Mouse (Mus musculus): ENCODE results near the gene Dync2li1. TPM values are rescaled to one million over a fixed set of nuclear protein-coding genes. Genes with fewer than 3 reads are reported as not detected.

Gene Dync2li1
- polyA plus RNA-seq, 1 experiment from 2014 or later, result 33.4 TPM

GRCm38 (mm10) chr17:84658951-84659350 lies 32.7 kb downstream of the Dync2li1 start:
- H3K27me3 ChIP-seq (ENCODE audit: control insufficient read depth, insufficient read depth, low read length), result no peaks in the 10 kb centered on the region
- WGBS, result 75% methylated on average over 8 of the region's 8 CpGs
- DNase-seq (ENCODE audit: low spot score), result no peak
- no peaks in the 10 kb centered on the region for H3K9me3 ChIP-seq (ENCODE audit: control insufficient read depth, low read length)
- H3K4me3 ChIP-seq (replicated peaks; ENCODE audit: low read length), result no peak overlapping the region
- H3K4me1 ChIP-seq (replicated peaks; ENCODE audit: control insufficient read depth, insufficient read depth, low read length), result peaks cover 9% of the 10 kb centered on the region
- H3K36me3 ChIP-seq (replicated peaks; ENCODE audit: control insufficient read depth, insufficient read depth), result no peaks in the 10 kb centered on the region
- H3K4me2 ChIP-seq (replicated peaks), result no peak overlapping the region
- no peak overlapping the region for H3K27ac ChIP-seq
- H3K9ac ChIP-seq, result no peak overlapping the region
- ATAC-seq (ENCODE audit: low FRiP score), result no peak

DNA sequence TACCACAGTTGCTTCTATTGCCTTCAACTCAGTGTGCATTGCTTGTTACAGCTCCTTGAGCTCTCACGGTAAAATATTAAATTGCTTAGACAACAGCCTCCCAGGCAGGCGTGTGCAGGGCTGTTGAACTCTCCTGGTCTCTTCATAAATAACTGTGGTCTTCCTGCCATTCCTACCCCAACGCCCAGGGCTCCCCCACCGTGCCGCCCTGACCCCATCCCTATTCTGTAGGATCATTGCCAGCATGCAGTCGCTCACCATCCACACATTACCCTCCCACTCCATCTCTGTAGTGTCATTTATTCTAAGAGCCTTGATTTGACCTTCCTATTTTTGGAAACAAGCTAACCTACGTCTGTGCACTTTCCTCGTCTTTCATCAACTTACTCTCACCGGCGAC lies 38.8 kb downstream of the Dync2li1 start:
- Histone ChIP-seq H3K27ac (no peak overlapping the region), H3K4me1 (replicated peaks; ENCODE audit: control insufficient read depth, insufficient read depth, low read length) (no peaks in the 10 kb centered on the region; the same call in 1 of the 2 replicates), H3K4me3 (replicated peaks; ENCODE audit: low read length) (no peak overlapping the region), H3K36me3 (replicated peaks; ENCODE audit: control insufficient read depth, insufficient read depth) (no peaks in the 10 kb centered on the region), H3K27me3 (ENCODE audit: control insufficient read depth, insufficient read depth, low read length) (no peaks in the 10 kb centered on the region), H3K4me2 (replicated peaks) (no peak overlapping the region), H3K9ac (no peak overlapping the region), H3K9me3 (ENCODE audit: control insufficient read depth, low read length) (no peaks in the 10 kb centered on the region)
- no peak for DNase-seq (ENCODE audit: low spot score)
- ATAC-seq (ENCODE audit: low FRiP score), result no peak
- 38% methylated on average over 10 of the region's 10 CpGs for WGBS

DNA sequence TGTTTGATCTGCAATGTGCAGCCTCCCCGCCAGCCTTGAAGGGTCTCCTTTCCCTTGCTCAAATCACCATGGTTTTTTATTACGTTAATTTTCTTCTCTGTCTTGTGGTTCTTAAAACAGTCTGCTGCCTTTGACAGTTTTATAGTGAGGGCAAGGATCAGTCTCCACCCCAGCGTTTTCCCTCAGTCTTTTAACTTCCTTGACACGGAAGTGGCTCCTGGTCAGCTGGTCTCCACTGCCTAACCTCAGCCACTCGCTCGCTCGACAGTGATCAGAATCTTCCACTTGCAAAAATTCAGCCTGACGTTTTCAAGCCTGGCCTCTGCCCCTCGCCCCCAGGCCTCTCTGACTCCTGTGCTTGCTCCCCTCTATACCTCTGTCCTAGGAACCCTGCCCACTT lies 39.4 kb downstream of the Dync2li1 start:
- Histone ChIP-seq H3K4me2 (replicated peaks) (no peak overlapping the region), H3K27ac (no peak overlapping the region), H3K9me3 (ENCODE audit: control insufficient read depth, low read length) (no peaks in the 10 kb centered on the region), H3K4me3 (replicated peaks; ENCODE audit: low read length) (no peak overlapping the region), H3K9ac (no peak overlapping the region), H3K4me1 (replicated peaks; ENCODE audit: control insufficient read depth, insufficient read depth, low read length) (no peaks in the 10 kb centered on the region; the same call in 1 of the 2 replicates), H3K36me3 (replicated peaks; ENCODE audit: control insufficient read depth, insufficient read depth) (no peaks in the 10 kb centered on the region), H3K27me3 (ENCODE audit: control insufficient read depth, insufficient read depth, low read length) (no peaks in the 10 kb centered on the region)
- ATAC-seq (ENCODE audit: low FRiP score), result no peak
- 42% methylated on average over 9 of the region's 9 CpGs for WGBS
- DNase-seq (ENCODE audit: low spot score), result no peak

GRCm38 (mm10) chr17:84667848-84668247 lies 41.6 kb downstream of the Dync2li1 start:
- Histone ChIP-seq H3K4me3 (replicated peaks; ENCODE audit: low read length) (no peak overlapping the region), H3K4me1 (replicated peaks; ENCODE audit: control insufficient read depth, insufficient read depth, low read length) (no peaks in the 10 kb centered on the region; the same call in 1 of the 2 replicates), H3K9me3 (ENCODE audit: control insufficient read depth, low read length) (no peaks in the 10 kb centered on the region), H3K27me3 (ENCODE audit: control insufficient read depth, insufficient read depth, low read length) (no peaks in the 10 kb centered on the region), H3K4me2 (replicated peaks) (no peak overlapping the region), H3K27ac (no peak overlapping the region), H3K9ac (no peak overlapping the region), H3K36me3 (replicated peaks; ENCODE audit: control insufficient read depth, insufficient read depth) (no peaks in the 10 kb centered on the region)
- DNase-seq (ENCODE audit: low spot score), result no peak
- no peak for ATAC-seq (ENCODE audit: low FRiP score)
- WGBS, result 89% methylated on average over 3 of the region's 3 CpGs

GRCm38 (mm10) chr17:84672376-84673369 lies 46.4 kb downstream of the Dync2li1 start:
- Histone ChIP-seq H3K27ac (no peak overlapping the region), H3K4me1 (replicated peaks; ENCODE audit: control insufficient read depth, insufficient read depth, low read length) (0 out of 2 replicates have a peak, but pooled peaks cover 6% of the 10 kb centered on the region), H3K36me3 (replicated peaks; ENCODE audit: control insufficient read depth, insufficient read depth) (no peaks in the 10 kb centered on the region), H3K27me3 (ENCODE audit: control insufficient read depth, insufficient read depth, low read length) (peaks cover 14% of the 10 kb centered on the region), H3K4me3 (replicated peaks; ENCODE audit: low read length) (no peak overlapping the region), H3K9ac (no peak overlapping the region), H3K9me3 (ENCODE audit: control insufficient read depth, low read length) (no peaks in the 10 kb centered on the region), H3K4me2 (replicated peaks) (no peak overlapping the region)
- no peak for DNase-seq (ENCODE audit: low spot score)
- WGBS, result 78% methylated on average over 16 of the region's 16 CpGs
- ATAC-seq (ENCODE audit: low FRiP score), result no peak

DNA sequence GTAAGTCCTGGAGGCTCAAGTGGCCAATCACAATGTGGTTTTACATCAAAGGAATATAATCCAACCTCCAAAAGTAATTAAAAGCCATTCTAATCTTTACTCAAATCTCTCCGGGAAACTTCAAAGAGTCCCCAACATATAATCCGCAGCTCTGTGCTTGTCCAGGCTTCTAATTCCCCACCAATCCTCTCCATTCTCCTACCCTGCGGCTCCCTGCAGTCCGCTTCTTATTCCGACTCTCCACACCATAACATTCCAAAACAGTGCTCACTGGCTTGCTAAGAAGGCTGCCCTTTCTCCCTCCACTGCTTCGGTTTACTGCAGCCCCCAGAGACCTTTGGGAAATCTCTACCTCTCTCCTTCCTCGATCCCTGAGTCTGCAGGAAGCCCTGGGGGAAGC lies 47.8 kb downstream of the Dync2li1 start:
- ATAC-seq (ENCODE audit: low FRiP score) (no peak), DNase-seq (ENCODE audit: low spot score) (no peak)
- no peak overlapping the region for H3K9ac ChIP-seq
- H3K4me2 ChIP-seq (replicated peaks), result no peak overlapping the region
- H3K27ac ChIP-seq, result no peak overlapping the region
- H3K27me3 ChIP-seq (ENCODE audit: control insufficient read depth, insufficient read depth, low read length), result peaks cover 14% of the 10 kb centered on the region
- 0 out of 2 replicates have a peak, but pooled peaks cover 6% of the 10 kb centered on the region for H3K4me1 ChIP-seq (replicated peaks; ENCODE audit: control insufficient read depth, insufficient read depth, low read length)
- H3K9me3 ChIP-seq (ENCODE audit: control insufficient read depth, low read length), result no peaks in the 10 kb centered on the region
- 32% methylated on average over 7 of the region's 7 CpGs for WGBS
- no peak overlapping the region for H3K4me3 ChIP-seq (replicated peaks; ENCODE audit: low read length)
- H3K36me3 ChIP-seq (replicated peaks; ENCODE audit: control insufficient read depth, insufficient read depth), result no peaks in the 10 kb centered on the region

GRCm38 (mm10) chr17:84675204-84675603 lies 48.9 kb downstream of the Dync2li1 start:
- 65% methylated on average over 4 of the region's 4 CpGs for WGBS
- no peaks in the 10 kb centered on the region for H3K36me3 ChIP-seq (replicated peaks; ENCODE audit: control insufficient read depth, insufficient read depth)
- H3K4me2 ChIP-seq (replicated peaks), result no peak overlapping the region
- 0 out of 2 replicates have a peak, but pooled peaks cover 6% of the 10 kb centered on the region for H3K4me1 ChIP-seq (replicated peaks; ENCODE audit: control insufficient read depth, insufficient read depth, low read length)
- H3K9ac ChIP-seq, result no peak overlapping the region
- no peak overlapping the region for H3K4me3 ChIP-seq (replicated peaks; ENCODE audit: low read length)
- H3K27ac ChIP-seq, result no peak overlapping the region
- peaks cover 14% of the 10 kb centered on the region for H3K27me3 ChIP-seq (ENCODE audit: control insufficient read depth, insufficient read depth, low read length)
- no peak for ATAC-seq (ENCODE audit: low FRiP score)
- DNase-seq (ENCODE audit: low spot score), result no peak
- no peaks in the 10 kb centered on the region for H3K9me3 ChIP-seq (ENCODE audit: control insufficient read depth, low read length)

DNA sequence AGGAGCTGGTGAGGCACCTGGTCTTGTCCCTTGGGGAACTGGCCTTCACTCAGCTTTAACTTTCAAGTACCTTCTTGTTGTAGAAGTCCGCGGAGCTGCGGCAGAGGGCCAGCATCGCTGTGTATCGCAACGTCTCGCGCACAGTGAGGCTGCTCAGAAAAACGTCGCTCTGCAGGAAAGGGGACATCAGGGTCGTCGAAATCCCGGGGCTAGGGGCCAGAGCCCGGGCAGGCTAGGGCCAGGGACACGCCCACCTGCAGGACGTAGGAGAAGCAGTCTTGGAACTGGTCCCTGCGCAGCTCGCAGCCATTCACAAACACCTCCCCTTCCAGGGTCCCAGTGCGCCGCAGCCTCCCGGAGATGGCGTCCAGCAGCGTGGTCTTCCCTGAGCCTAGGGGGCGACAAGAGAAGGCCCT lies 49.7 kb downstream of the Dync2li1 start, which contains the start of gene Abcg8:
Gene Abcg8, plus strand, starts transcription at position 352 of the 416 bp plus-strand sequence.
- H3K27ac ChIP-seq, result no peak within 1 kb of the TSS
- peak within 1 kb of the TSS; percentile 35; the same call in 1 of the 2 replicates for H3K9ac ChIP-seq
- peak within 1 kb of the TSS; percentile 55 for H3K4me2 ChIP-seq (replicated peaks)
- peak; percentile 28 for DNase-seq (ENCODE audit: low spot score)
- peaks cover 14% of the 10 kb centered on the region for H3K27me3 ChIP-seq (ENCODE audit: control insufficient read depth, insufficient read depth, low read length)
- peak; percentile 43; the same call in 1 of the 2 replicates for ATAC-seq (ENCODE audit: low FRiP score)
- no peaks in the 10 kb centered on the region for H3K9me3 ChIP-seq (ENCODE audit: control insufficient read depth, low read length)
- H3K36me3 ChIP-seq (replicated peaks; ENCODE audit: control insufficient read depth, insufficient read depth), result no peaks in the 10 kb centered on the region
- WGBS, result 4% methylated on average over 24 of the region's 24 CpGs
- H3K4me1 ChIP-seq (replicated peaks; ENCODE audit: control insufficient read depth, insufficient read depth, low read length), result 0 out of 2 replicates have a peak, but pooled peaks cover 6% of the 10 kb centered on the region
- peak within 1 kb of the TSS; percentile 26 for H3K4me3 ChIP-seq (replicated peaks; ENCODE audit: low read length)

DNA sequence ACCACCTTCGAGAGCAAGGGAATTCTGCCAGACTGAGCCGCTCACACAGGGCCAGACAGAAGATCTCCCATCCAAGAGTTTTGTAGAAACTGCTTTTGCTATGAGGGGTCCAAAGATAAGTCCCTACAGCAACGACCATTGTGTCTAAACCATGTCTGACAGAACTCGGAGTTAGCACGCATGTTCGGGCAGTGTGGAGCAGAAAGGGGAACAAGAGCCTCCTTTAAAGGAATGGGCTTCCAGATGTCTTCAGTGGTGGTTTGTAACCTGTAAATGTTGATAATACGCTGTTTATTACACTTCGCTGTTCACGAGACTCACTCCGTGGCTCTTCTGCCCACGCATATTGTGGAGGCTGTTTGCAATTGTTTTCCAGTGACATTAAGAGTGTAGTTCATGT lies 51.3 kb downstream of the Dync2li1 start:
- no peak overlapping the region for H3K4me3 ChIP-seq (replicated peaks; ENCODE audit: low read length)
- H3K4me1 ChIP-seq (replicated peaks; ENCODE audit: control insufficient read depth, insufficient read depth, low read length), result 0 out of 2 replicates have a peak, but pooled peaks cover 6% of the 10 kb centered on the region
- no peak for ATAC-seq (ENCODE audit: low FRiP score)
- no peak overlapping the region for H3K27ac ChIP-seq
- no peaks in the 10 kb centered on the region for H3K36me3 ChIP-seq (replicated peaks; ENCODE audit: control insufficient read depth, insufficient read depth)
- H3K9me3 ChIP-seq (ENCODE audit: control insufficient read depth, low read length), result no peaks in the 10 kb centered on the region
- H3K9ac ChIP-seq, result no peak overlapping the region
- WGBS, result 89% methylated on average over 11 of the region's 11 CpGs
- peaks cover 14% of the 10 kb centered on the region for H3K27me3 ChIP-seq (ENCODE audit: control insufficient read depth, insufficient read depth, low read length)
- no peak for DNase-seq (ENCODE audit: low spot score)
- no peak overlapping the region for H3K4me2 ChIP-seq (replicated peaks)
